Mouse (Mus musculus) MEL (cell line): ENCODE data around the gene Atp6v0a1.

Experiments
- CTCF ChIP-seq, 3 experiments: IDR thresholded peaks in 2 of 3; conservative IDR thresholded peaks in 1 of 3; 2 replicates each; pipeline ENCODE4 v1.5.1; 2011 to 2012; ENCODE audit warnings: low read length in 3 of 3, low read depth in 2 of 3, mild to moderate bottlenecking in 2 of 3, improper control_type of control experiment in 1 of 3, inconsistent platforms in 1 of 3, mixed read lengths in 1 of 3, moderate library complexity in 1 of 3; ENCODE audit not compliant: control insufficient read depth in 1 of 3, insufficient read depth in 1 of 3, poor library complexity in 1 of 3, severe bottlenecking in 1 of 3
- MYC ChIP-seq: IDR thresholded peaks from 2 replicates; pipeline ENCODE4 v1.6.1; 2011; ENCODE audit warnings: low read depth, mild to moderate bottlenecking, low read length, improper control_type of control experiment, moderate library complexity
- POLR2A ChIP-seq, 2 experiments: IDR thresholded peaks; 2 replicates each; pipeline ENCODE4 v1.6.1; 2011 to 2012; ENCODE audit warnings: low read length in 2 of 2, mild to moderate bottlenecking in 2 of 2, control low read depth in 1 of 2, improper control_type of control experiment in 1 of 2, low read depth in 1 of 2, moderate library complexity in 1 of 2; ENCODE audit not compliant: control insufficient read depth in 1 of 2, insufficient read depth in 1 of 2, poor library complexity in 1 of 2

GRCm38 (mm10) chr11:101024001-101024400 is 14.7 kb downstream of the Atp6v0a1 start:
- TF ChIP-seq POLR2A (IDR thresholded peaks at IDR 0.05; ENCODE audit: control insufficient read depth in 1 of 2, insufficient read depth in 1 of 2, low read depth in 1 of 2, low read length in 2 of 2, poor library complexity in 1 of 2) (no peak), CTCF (IDR thresholded peaks at IDR 0.05 in 2 of 3, conservative IDR thresholded peaks at IDR 0.05 in 1 of 3; ENCODE audit: control insufficient read depth in 1 of 3, insufficient read depth in 1 of 3, low read depth in 2 of 3, low read length in 3 of 3, poor library complexity in 1 of 3, severe bottlenecking in 1 of 3) (no peak), MYC (no peak)
